Mouse (Mus musculus) large intestine, adult 2 months (tissue): ENCODE results near the gene Pgam5. TPM values are rescaled to one million over a fixed set of nuclear protein-coding genes. Genes with fewer than 3 reads are reported as not detected.
A peak's percentile ranks its signal among the peaks of the same experiment; 100 is the strongest.

ENCODE experiments used
- DNase-seq: peaks from one replicate; pipeline ENCODE4 v3.0.0-alpha.2; 2012; ENCODE audit warnings: low read depth, low spot score
- WGBS: fragments of 180-500 bp; shearing (Covaris S2); methylation state at CpG from one replicate; pipeline ENCODE4 v1.1.7; 2018; 5-methylcytosine and 5-hydroxymethylcytosine counted together
- polyA plus RNA-seq: library from polyadenylated mRNA; depleted of rRNA; stranded (reverse); fragments of >200 nt; gene quantifications from 2 replicates; pipeline ENCODE4 v1.2.3, GENCODE M21; 2012; rRNA removed

Pgam5 gene
- polyA plus RNA-seq, 1 experiment = 19.0 TPM

DNA sequence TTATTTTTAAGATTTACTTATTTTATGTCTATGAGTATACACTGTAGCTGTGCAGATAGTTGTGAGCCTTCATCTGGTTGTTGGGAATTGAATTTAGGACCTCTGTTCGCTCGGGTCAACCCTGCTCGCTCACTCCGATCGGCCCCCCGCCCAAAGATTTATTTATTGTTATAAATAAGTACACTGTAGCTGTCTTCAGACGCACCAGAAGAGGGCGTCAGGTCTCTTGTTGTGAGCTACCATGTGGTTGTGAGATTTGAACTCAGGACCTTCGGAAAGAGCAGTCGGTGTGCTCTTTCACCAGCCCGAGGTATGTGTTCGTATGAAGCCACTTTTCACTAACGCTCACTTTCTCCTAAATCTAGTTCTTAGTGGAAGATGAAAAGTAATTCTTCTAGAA, 38.1 kb downstream of the Pgam5 start:
- no peak for DNase-seq
- 37% methylated on average over 13 of the region's 13 CpGs for WGBS

DNA sequence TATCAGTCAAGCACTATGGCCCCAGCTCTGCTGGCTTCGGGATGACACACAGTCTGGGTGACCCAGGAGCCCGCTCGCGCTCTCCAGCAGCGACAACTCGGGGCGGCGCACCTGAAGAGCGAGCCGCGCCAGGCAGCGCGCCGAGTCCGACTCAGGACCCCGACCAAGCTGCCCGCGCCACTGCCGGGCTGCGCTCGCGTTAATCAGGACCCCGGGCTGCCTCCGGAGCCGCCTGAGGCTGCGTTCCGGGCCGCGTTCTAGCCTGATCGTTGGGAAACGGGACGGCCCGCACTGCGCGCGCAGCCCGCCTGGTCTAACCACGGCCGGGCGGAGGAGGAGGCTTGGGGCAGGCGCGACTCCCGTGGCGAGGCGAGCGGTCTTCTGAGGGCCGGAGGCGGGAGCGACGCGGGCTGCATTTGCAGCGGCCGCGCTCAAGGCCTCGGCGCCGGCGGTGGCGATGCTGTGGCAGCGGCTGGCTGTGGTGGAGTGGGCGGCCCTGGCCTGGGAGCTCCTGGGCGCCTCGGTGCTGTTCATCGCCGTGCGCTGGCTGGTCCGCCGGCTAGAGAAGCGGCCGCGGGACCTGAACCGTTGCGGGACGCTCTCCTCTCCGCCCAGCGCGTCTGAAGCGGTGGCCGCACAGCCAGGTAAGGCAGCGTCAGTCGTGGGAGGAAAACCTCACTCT, 38.8 kb downstream of the Pgam5 start, which contains the start of gene Ankle2:
Gene Ankle2, plus strand, starts transcription at position 225 of the 682 bp plus-strand sequence.
- WGBS = under 1% methylated on average over 81 of the region's 81 CpGs
- DNase-seq = peak; percentile 40

DNA sequence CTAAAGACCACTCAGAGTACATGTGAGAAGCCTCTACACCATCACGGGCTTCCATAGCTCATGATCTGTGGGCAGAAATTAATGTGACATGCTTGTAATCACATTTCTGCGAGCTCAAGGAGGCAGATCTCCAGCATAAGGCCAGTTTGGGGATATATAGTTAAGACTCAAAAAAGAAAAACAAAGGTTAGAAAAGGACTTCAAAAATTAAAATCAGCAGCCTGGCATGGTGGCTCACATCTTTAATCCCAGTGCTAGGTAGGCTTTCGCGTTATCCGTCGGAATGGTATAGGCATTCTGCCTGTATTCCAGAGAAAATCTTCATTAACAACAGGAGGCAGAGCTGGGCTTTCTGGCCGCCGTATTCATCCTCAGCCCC, 39.3 kb downstream of the Pgam5 start:
- DNase-seq = no peak
- 1% methylated on average over 8 of the region's 8 CpGs for WGBS

DNA sequence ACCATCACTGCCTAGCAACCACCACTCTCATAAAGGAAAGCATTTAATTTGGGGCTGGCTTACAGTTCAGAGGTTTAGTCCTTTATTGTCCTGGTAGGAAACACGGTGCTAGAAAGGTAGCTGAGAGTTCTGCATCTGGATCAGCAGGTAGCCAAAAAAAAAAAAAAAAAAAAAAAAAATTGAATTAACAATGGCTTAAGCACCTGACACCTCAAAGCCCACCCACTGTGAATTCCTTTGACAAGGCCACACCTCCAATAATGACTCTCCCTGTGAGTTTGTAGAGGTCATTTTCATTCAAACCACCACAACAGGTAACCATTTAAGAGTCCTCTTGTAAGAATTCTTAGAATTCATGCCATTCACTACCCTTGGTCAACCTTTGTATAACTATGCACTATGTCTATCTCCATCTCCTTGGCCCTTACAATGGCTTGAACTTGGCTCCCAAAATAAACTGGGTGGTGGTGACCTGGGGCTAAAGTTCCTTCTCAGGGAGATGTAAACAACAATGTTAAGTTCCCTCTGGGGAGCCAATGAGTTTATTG, 42.3 kb downstream of the Pgam5 start:
- 38% methylated on average over 1 of the region's 1 CpGs for WGBS
- DNase-seq = no peak

DNA sequence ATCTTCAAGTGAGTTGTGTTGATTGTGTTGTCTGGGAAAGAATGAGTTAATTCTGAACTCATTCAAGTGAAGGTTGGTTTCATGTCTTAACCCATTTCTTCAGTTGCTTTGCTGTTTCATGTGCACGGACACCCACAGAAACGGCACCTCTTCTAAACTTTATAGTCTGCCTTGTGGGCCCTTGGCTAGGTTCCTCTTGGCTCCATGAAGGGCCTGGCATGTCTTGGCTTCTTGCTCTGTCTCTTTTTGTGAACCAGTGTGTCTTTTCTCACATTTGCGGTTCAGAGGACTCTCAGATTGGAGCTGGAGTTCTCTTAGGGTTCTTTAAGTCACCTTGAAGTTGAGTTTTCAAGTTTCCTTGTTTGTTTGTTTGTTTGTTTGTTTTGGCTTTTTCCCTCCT, 44.7 kb downstream of the Pgam5 start:
- no peak for DNase-seq
- 79% methylated on average over 3 of the region's 3 CpGs for WGBS

DNA sequence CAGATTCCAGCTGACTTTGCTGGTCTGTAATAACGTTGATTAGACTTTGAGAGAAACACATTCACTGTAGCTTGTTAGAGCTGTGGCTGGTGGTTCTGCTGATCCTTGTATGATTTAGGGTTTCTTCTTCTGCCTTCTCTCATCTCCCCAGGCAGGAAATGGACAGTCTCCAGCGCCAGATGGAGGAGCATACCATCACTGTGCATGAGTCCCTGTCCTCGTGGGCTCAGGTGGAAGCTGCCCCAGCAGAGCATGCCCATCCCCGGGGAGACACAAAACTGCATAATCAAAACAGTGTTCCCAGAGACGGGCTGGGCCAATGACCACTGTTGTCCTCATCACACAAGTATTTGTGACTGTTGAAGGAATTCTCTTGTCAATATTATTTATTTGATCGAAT, 47.0 kb downstream of the Pgam5 start:
- 84% methylated on average over 6 of the region's 6 CpGs for WGBS
- no peak for DNase-seq

DNA sequence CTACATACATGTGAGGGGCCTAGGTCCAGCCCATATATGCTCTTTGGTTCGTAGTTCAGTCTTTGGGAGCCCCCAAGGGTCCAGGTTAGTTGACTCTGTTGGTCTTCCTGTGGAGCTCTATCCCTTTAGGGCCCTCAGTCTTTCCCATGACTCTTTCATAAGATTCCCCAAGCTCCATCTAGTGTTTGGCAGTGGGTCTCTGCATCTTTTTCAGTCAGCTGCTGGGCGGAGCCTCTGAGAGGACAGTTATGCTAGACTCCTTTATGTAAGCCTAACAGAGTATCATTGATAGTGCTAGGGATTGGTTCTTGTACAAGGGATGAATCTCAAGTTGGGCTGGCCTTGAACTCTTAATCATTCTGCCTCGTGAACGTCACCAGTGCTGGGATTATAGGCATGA, 49.4 kb downstream of the Pgam5 start:
- no peak for DNase-seq
- 94% methylated on average over 4 of the region's 4 CpGs for WGBS

DNA sequence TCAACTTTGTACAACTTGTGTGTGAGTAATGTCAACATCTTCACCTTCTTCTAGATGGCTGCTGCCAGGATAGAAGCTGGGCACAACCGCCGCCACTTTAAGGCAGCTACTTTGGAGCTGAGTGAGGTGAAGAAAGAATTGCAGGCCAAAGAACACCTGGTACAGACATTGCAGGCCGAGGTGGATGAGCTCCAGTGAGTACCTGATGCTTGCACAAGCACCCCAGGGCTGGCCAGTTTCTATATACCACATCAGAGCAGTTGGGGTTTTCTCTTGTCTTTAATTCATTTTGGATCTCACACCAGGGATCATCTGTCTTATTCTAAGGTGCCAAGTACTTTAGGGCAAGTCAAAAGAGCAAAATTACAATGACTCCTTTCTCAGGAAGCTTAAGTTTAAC, 52.9 kb downstream of the Pgam5 start:
- no peak for DNase-seq
- WGBS = 92% methylated on average over 3 of the region's 3 CpGs

DNA sequence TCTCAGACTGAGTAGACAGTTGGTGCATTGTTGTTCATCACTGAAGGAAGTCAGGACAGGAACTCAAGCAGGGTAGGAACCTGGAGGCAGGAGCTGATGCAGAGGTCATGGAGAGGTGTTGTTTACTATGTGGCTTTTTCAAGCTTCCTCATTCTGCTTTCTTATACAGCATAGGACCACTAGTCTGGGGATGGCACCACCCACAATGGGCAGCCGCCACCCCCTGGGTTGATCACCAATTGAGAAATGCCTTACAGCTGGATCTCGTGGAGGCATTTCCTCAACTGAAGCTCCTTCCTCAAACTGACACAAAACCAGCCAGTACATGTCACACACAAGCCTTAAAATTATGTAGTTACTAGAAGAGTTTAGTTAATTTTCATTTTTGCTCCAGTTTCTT, 58.4 kb downstream of the Pgam5 start:
- WGBS = 76% methylated on average over 2 of the region's 2 CpGs
- no peak for DNase-seq

Other genes starting within 250 kb of the Pgam5 start
- 0.21 and 0.23 TPM in 2 replicates for gene Gm17655, start 197.4 kb downstream of the Pgam5 start, polyA plus RNA-seq
- gene Gm35315, start 175.5 kb downstream of the Pgam5 start, polyA plus RNA-seq = 0.20 and 0.41 TPM in 2 replicates
- 0.36 and 0.49 TPM in 2 replicates for gene Plcxd1, start 169.9 kb downstream of the Pgam5 start, polyA plus RNA-seq
- gene Gtpbp6, start 161.7 kb downstream of the Pgam5 start, polyA plus RNA-seq = 70.5 and 76.0 TPM in 2 replicates
- gene Zfp605, start 159.8 kb downstream of the Pgam5 start, polyA plus RNA-seq = 0.30 and 0.44 TPM in 2 replicates
- gene Chfr, start 134.1 kb downstream of the Pgam5 start, polyA plus RNA-seq = 34.2 and 51.3 TPM in 2 replicates
- 4.7 and 8.6 TPM in 2 replicates for gene Golga3, start 93.2 kb downstream of the Pgam5 start, polyA plus RNA-seq
- gene Ankle2, start 38.9 kb downstream of the Pgam5 start, polyA plus RNA-seq = 4.7 and 7.2 TPM in 2 replicates
- 5.1 and 5.9 TPM in 2 replicates for gene Pxmp2, start 16.3 kb upstream of the Pgam5 start, polyA plus RNA-seq
- gene Pole, start 16.4 kb upstream of the Pgam5 start, polyA plus RNA-seq = 12.3 and 14.4 TPM in 2 replicates
- 4.9 and 5.0 TPM in 2 replicates for gene P2rx2, start 73.3 kb upstream of the Pgam5 start, polyA plus RNA-seq
- 0.16 TPM in 1 of 2 replicates, not detected in the other for gene Lrcol1, start 74.8 kb upstream of the Pgam5 start, polyA plus RNA-seq
- gene Fbrsl1, start 178.6 kb upstream of the Pgam5 start, polyA plus RNA-seq = 31.2 and 40.4 TPM in 2 replicates